Comparison of ENCODE assay signal across 22 mouse cellular contexts in genomic region chr2:20084781-20085180, GRCm38 (mm10).
"Had no signal": no experiment of that assay in that cellular context is flagged by ENCODE, and none has a peak within 500 bp of the region (broad histone marks: within the 10 kb centered on the region; RNA-seq: fewer than 3 reads in every experiment).

No protein-coding gene starts in this region.

- H3K36me3 ChIP-seq: heart, embryonic 10.5 days; heart, embryonic 12.5 days; hindbrain, embryonic 13.5 days; hindbrain, embryonic 15.5 days; kidney, embryonic 15.5 days; limb, embryonic 13.5 days; limb, embryonic 15.5 days had no signal

- ATAC-seq: hindbrain, postnatal 0 days; intestine, embryonic 16.5 days had no signal

- DNase-seq: gastrocnemius, postnatal 14 days; heart, adult 18-20 months; heart, postnatal 10 days; heart, postnatal 36 days; kidney, adult 11 months; kidney, adult 2 months; kidney, adult 9 months; kidney, postnatal 14 days; kidney, postnatal 36 days; layer of hippocampus, adult 9-11 months; layer of hippocampus, postnatal 36 days; left cerebral cortex, postnatal 4 days had no signal

- H3K9me3 ChIP-seq: heart, embryonic 10.5 days; heart, embryonic 12.5 days; hindbrain, embryonic 13.5 days; hindbrain, embryonic 15.5 days; kidney, embryonic 15.5 days; limb, embryonic 13.5 days; limb, embryonic 15.5 days had no signal

- H3K9ac ChIP-seq: heart, embryonic 12.5 days; hindbrain, embryonic 13.5 days; hindbrain, embryonic 15.5 days; kidney, embryonic 15.5 days; limb, embryonic 13.5 days; limb, embryonic 15.5 days had no signal

- H3K27ac ChIP-seq: heart, embryonic 10.5 days; hindbrain, embryonic 13.5 days; hindbrain, embryonic 15.5 days; hindbrain, postnatal 0 days; kidney, embryonic 15.5 days; kidney, postnatal 0 days; limb, embryonic 13.5 days; limb, embryonic 15.5 days had no signal

- H3K27me3 ChIP-seq: heart, embryonic 12.5 days; hindbrain, embryonic 13.5 days; hindbrain, embryonic 15.5 days; kidney, embryonic 15.5 days; limb, embryonic 13.5 days; limb, embryonic 15.5 days had no signal

- H3K4me1 ChIP-seq: heart, embryonic 10.5 days; heart, embryonic 12.5 days; hindbrain, embryonic 13.5 days; hindbrain, embryonic 15.5 days; kidney, embryonic 15.5 days; limb, embryonic 13.5 days; limb, embryonic 15.5 days had no signal

- H3K4me3 ChIP-seq: heart, embryonic 10.5 days; heart, embryonic 12.5 days; hindbrain, embryonic 13.5 days; hindbrain, embryonic 15.5 days; kidney, embryonic 15.5 days; limb, embryonic 13.5 days; limb, embryonic 15.5 days had no signal

- H3K4me2 ChIP-seq: heart, embryonic 12.5 days; hindbrain, embryonic 13.5 days; hindbrain, embryonic 15.5 days; kidney, embryonic 15.5 days; limb, embryonic 13.5 days; limb, embryonic 15.5 days had no signal
